Mouse (Mus musculus) mesoderm, embryonic 11.5 days (tissue): ENCODE measurements around the gene Kcnj2.

Source experiments
- DNase-seq: peaks from one replicate; pipeline ENCODE4 v3.0.0-alpha.2; 2012; ENCODE audit warnings: low read depth, low spot score

The Kcnj2 gene

GRCm38 (mm10) chr11:111088812-111089211, 22.8 kb downstream of the Kcnj2 start:
- DNase-seq = peak; percentile 23

- DNase-seq = no peak
Measured at GRCm38 (mm10) chr11:111091117-111091516, 25.2 kb downstream of the Kcnj2 start.

- DNase-seq = no peak
Measured at GRCm38 (mm10) chr11:111092967-111093366, 27.0 kb downstream of the Kcnj2 start.

- no peak for DNase-seq
Measured at GRCm38 (mm10) chr11:111096612-111097011, 30.6 kb downstream of the Kcnj2 start.

GRCm38 (mm10) chr11:111100131-111100530, 34.2 kb downstream of the Kcnj2 start:
- no peak for DNase-seq

GRCm38 (mm10) chr11:111100651-111101050, 34.7 kb downstream of the Kcnj2 start:
- no peak for DNase-seq

- no peak for DNase-seq
Measured at GRCm38 (mm10) chr11:111101620-111102176, 35.7 kb downstream of the Kcnj2 start.

GRCm38 (mm10) chr11:111104422-111104821, 38.5 kb downstream of the Kcnj2 start:
- DNase-seq = no peak

GRCm38 (mm10) chr11:111108130-111108529, 42.2 kb downstream of the Kcnj2 start:
- DNase-seq = no peak

- no peak for DNase-seq
Measured at GRCm38 (mm10) chr11:111121514-111121913, 55.5 kb downstream of the Kcnj2 start.

GRCm38 (mm10) chr11:111123324-111123723, 57.4 kb downstream of the Kcnj2 start:
- DNase-seq = no peak

GRCm38 (mm10) chr11:111125963-111126362, 60.0 kb downstream of the Kcnj2 start:
- DNase-seq = no peak
